Mouse (Mus musculus): ENCODE results near the gene Ccdc40. TPM values are rescaled to one million over a fixed set of nuclear protein-coding genes. Genes with fewer than 3 reads are reported as not detected.

Ccdc40 gene
- 0.28 TPM in 1 of 2 replicates, not detected in the other for polyA plus RNA-seq (2012; rRNA removed; ENCODE audit: low replicate concordance)

GRCm38 (mm10) chr11:119228091-119228781, at the start of gene Ccdc40, which contains the start of gene Tbc1d16:
Gene Ccdc40, plus strand, starts transcription at chr11:119228572.
Gene Tbc1d16, minus strand, starts transcription at chr11:119228499.

GRCm38 (mm10) chr11:119267768-119268556, 39.6 kb downstream of the Ccdc40 start, which contains the start of gene Gaa:
Gene Gaa, plus strand, starts transcription at chr11:119267887.

GRCm38 (mm10) chr11:119299391-119300245, 71.2 kb downstream of the Ccdc40 start, which contains the start of gene Eif4a3:
Gene Eif4a3, minus strand, starts transcription at chr11:119300089.

GRCm38 (mm10) chr11:119307658-119307867, 79.2 kb downstream of the Ccdc40 start, which contains the start of gene Card14:
Gene Card14, plus strand, starts transcription at chr11:119307768.

Other genes with a start within 250 kb of the Ccdc40 start
- gene Enpp7, start 240.4 kb upstream of the Ccdc40 start, polyA plus RNA-seq (2012; rRNA removed; ENCODE audit: low replicate concordance), result 4.8 and 1,366 TPM in 2 replicates
- 2.0 and 3.3 TPM in 2 replicates for gene Cbx2, start 205.6 kb upstream of the Ccdc40 start, polyA plus RNA-seq (2012; rRNA removed; ENCODE audit: low replicate concordance)
- gene Cbx8, start 187.6 kb upstream of the Ccdc40 start, polyA plus RNA-seq (2012; rRNA removed; ENCODE audit: low replicate concordance), result 3.4 and 8.1 TPM in 2 replicates
- 8.4 and 9.1 TPM in 2 replicates for gene Cbx4, start 142.4 kb upstream of the Ccdc40 start, polyA plus RNA-seq (2012; rRNA removed; ENCODE audit: low replicate concordance)
- gene Tbc1d16, start 73 bp upstream of the Ccdc40 start, polyA plus RNA-seq (2012; rRNA removed; ENCODE audit: low replicate concordance), result 2.4 and 5.3 TPM in 2 replicates
- gene Gaa, start 39.3 kb downstream of the Ccdc40 start, polyA plus RNA-seq (2012; rRNA removed; ENCODE audit: low replicate concordance), result 44.2 and 89.5 TPM in 2 replicates
- 33.8 and 34.3 TPM in 2 replicates for gene Eif4a3, start 71.5 kb downstream of the Ccdc40 start, polyA plus RNA-seq (2012; rRNA removed; ENCODE audit: low replicate concordance)
- gene Card14, start 79.2 kb downstream of the Ccdc40 start, polyA plus RNA-seq (2012; rRNA removed; ENCODE audit: low replicate concordance), result 3.8 and 5.5 TPM in 2 replicates
- 13.0 and 22.7 TPM in 2 replicates for gene Sgsh, start 127.0 kb downstream of the Ccdc40 start, polyA plus RNA-seq (2012; rRNA removed; ENCODE audit: low replicate concordance)
- 9.8 and 13.4 TPM in 2 replicates for gene Slc26a11, start 127.0 kb downstream of the Ccdc40 start, polyA plus RNA-seq (2012; rRNA removed; ENCODE audit: low replicate concordance)
- 7.4 and 9.7 TPM in 2 replicates for gene Rnf213, start 164.5 kb downstream of the Ccdc40 start, polyA plus RNA-seq (2012; rRNA removed; ENCODE audit: low replicate concordance)